Mouse (Mus musculus): Measurements from ENCODE around the gene Casd1. TPM values are rescaled to one million over a fixed set of nuclear protein-coding genes. Genes with fewer than 3 reads are reported as not detected.

Gene Casd1
- 10 to 100 TPM; 24.9 to 31.9 TPM for polyA plus RNA-seq (2017; shearing (Covaris generic))

DNA sequence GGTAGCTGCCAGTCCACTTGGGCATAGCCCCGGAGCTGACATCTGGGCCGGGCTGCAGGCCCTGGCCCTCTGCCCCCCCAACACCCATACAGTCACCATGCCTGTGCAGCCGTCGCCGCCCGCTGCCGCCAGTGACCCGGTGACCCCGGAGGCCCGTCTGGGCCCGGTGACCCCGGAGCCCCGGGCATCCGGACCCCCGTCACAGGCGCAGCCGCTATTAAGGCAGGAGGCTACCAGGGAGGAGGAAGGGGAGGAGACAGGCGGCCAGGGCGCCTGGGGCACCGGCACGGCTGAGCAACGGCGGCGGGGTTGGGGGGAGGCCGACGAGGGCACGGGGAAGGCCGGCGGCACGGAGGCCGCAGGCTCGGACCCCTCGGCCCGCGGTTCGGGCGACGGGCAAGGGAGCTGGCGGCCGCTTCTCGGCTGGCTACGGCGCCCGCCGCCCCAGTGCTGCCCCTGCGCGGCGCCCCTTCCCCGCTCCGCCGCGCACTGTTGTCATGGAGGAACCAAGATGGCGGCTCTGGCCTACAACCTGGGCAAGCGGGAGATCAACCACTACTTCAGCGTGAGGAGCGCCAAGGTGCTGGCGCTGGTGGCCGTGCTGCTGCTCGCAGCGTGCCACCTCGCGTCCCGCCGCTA, at the start of gene Casd1:
TSS of gene Casd1 (plus strand) at position 182 of the 639 bp plus-strand sequence.

Other genes starting within 250 kb of the Casd1 start
- gene Col1a2, start 96.0 kb upstream of the Casd1 start, polyA plus RNA-seq (2017; shearing (Covaris generic)): under 1 TPM; 0.36 to 0.99 TPM
- 1 to 10 TPM in 1 of 2 experiments, under 1 TPM in 1; 0.45 to 4.7 TPM for gene Sgce, start 146.4 kb downstream of the Casd1 start, polyA plus RNA-seq (2017; shearing (Covaris generic))
- gene Peg10, start 146.5 kb downstream of the Casd1 start, polyA plus RNA-seq (2017; shearing (Covaris generic)): under 1 TPM in 1 of 2 experiments, not detected in 1; 0.04 TPM

Data from inflammation-experienced regulatory T-cells (primary cell).